Mouse (Mus musculus) kidney, postnatal 25 days (tissue): ENCODE results near the gene Bpifb3.

Experiments used
- DNase-seq, 2 experiments: peaks; one replicate each; pipeline ENCODE4 v3.0.0; 2021; ENCODE audit warnings: mixed read lengths in 2 of 2

The Bpifb3 gene

GRCm38 (mm10) chr2:153917930-153918329 lies at the start of gene Bpifb3:
Gene Bpifb3 (plus strand): TSS chr2:153918230.
- no peak for DNase-seq

GRCm38 (mm10) chr2:153870984-153871383 lies 47.0 kb upstream of the Bpifb3 start, which contains the start of gene Sun5:
Gene Sun5 (minus strand): TSS chr2:153871084.
- peak in 1 of 2 experiments; percentile 17 for DNase-seq

GRCm38 (mm10) chr2:153874745-153875144 lies 43.3 kb upstream of the Bpifb3 start, which contains the start of gene Bpifb2:
Gene Bpifb2 (plus strand): TSS chr2:153875045.
- DNase-seq: no peak

DNA sequence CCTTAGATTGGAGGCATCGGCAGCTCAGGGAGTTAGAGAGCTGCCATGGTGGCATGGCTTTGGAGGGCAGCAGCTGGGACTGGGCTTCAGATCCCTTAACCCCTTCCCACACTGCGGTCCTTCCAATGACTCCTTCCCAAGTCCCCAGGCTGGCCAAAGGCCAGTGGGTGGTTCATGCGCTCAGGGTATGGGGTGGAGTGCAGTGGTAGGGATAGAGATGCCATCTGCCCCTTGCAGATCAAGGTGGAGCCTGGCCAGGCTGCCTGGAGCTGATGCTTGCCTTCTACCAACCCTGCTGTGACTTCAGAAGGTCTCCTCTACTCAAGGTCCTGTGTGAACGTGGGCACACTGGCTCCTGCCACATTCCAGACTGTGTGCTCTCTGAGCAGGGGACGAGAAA lies 18.9 kb upstream of the Bpifb3 start:
- no peak for DNase-seq

GRCm38 (mm10) chr2:153900088-153900487 lies 17.9 kb upstream of the Bpifb3 start, which contains the start of gene Bpifb6:
Gene Bpifb6 (plus strand): TSS chr2:153900388.
- no peak for DNase-seq

DNA sequence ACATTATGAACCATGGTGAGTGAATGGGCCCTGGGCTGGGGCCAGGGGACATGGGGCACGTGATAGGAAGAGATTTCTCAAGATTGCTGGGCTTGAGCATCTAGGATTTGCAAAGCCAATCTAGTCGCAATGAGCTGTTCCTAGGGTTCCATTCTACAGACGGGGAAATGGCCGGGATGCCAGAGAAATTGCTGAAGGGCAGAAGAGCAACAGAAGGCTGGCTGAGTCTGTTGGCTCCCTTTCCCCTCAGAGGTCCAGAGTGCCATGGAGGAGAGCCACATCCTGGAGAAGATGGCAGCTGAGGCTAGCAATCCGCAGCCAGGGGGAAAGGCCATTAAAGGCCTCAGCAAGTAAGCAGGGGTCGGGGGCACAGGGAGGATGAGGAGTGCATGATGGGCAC lies 15.3 kb upstream of the Bpifb3 start:
- DNase-seq: no peak

DNA sequence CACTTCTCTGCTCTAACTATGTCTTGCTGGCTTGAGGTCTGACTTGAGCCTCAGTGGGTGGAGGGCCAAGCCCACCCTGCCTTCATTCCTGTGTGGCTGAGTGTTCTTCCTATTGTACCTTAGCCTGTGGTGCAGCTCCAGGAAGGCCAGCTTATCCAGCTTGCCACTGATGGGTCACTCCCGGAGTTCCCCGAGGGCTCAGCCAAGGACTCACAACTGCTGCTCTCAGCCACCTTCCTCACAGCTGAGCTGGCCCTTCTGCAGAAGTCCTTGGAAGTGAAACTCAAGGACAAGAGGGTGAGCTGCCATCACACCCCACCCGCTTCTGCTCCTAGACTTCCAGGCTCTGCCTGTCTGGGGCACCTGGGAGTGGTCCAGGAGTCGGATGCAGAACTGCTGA lies 11.4 kb upstream of the Bpifb3 start:
- DNase-seq: no peak

- DNase-seq: no peak
Measured at GRCm38 (mm10) chr2:153914151-153914550, 3.9 kb upstream of the Bpifb3 start.

DNA sequence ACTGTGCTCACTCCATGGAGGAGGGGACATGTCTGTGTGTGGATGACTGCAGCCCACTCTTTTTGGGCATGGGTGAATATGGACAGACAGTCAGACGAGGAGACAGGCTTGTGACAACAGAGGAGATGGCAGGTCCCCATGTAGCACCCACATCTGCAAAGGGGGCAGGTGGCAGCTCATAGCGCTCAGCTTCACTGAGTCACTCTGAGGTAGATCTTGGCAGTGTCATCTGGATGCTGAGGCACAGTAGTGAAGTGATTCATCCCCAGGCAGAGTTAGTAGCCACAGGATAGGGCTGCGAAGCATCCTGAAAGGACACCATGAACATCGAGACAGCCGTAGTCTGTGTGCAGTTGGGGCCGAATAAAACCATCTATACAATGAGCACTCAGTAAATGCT lies 3.2 kb downstream of the Bpifb3 start:
- DNase-seq: no peak

GRCm38 (mm10) chr2:153929871-153930413 lies 11.9 kb downstream of the Bpifb3 start:
- peak in 1 of 2 experiments; percentile 48 for DNase-seq

GRCm38 (mm10) chr2:153931125-153931524 lies 13.1 kb downstream of the Bpifb3 start:
- DNase-seq: no peak

- no peak for DNase-seq
Measured at GRCm38 (mm10) chr2:153933311-153933710, 15.3 kb downstream of the Bpifb3 start.

DNA sequence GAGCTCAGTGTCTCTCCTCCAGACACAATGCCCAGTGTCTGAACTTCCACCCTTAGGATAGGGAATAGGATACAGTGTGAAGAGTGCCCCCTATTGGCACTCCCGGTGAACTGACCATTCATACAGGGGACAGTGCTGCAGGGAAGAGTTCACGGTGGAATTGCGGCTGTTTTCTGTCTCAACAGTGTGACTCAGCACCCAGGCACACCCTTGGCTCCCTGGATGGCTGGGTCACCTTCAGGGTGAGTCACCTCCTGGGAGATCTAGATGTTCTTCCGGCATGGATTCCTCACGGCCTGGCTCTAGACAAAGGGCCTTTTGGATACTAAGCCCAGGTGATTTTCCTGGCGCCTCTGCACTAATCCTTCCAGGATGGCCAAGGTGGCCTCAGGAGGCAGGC lies 17.3 kb downstream of the Bpifb3 start:
- no peak for DNase-seq

DNA sequence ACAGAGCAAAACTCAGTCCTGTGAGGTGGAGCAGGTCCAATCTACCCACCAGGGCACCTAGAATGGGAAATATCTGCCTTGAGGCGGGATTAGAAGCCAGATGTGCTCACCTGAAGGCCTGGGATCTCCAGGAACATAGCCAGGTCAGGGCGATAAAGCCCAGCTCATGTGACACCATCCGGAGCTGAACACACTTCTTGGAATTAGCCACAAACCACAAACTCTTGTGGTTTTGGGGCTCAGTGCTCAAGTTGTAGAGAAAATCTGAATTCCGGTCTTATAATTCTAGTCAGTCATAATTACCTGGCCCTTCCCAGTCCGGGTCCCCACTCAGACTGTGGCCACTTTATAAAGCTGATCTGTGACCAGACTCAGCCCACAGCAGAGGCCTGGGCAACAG lies 19.8 kb downstream of the Bpifb3 start, which contains the start of gene Bpifb4:
TSS of gene Bpifb4 (plus strand) at position 370 of the 400 bp plus-strand sequence.
- no peak for DNase-seq

- peak in 1 of 2 experiments; percentile 46 for DNase-seq
Measured at GRCm38 (mm10) chr2:153943537-153943936, 25.5 kb downstream of the Bpifb3 start.

DNA sequence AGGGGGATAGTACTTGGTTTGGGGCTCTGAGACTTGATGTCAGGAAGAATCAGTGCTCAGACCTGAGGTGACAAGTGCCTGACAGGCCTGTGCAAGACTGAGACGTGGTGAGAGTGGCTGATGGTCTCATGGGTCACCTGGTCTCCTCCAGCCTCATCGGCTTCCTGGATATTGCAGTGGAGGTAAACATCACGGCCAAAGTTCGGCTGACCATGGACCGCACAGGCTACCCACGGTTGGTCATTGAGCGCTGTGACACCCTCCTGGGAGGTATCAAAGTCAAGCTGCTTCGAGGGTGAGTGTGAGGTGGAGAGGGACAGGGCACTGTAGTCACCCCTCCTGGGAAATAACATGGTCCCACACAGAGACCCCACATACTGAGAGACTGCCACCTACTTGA lies 26.5 kb downstream of the Bpifb3 start:
- DNase-seq: no peak

DNA sequence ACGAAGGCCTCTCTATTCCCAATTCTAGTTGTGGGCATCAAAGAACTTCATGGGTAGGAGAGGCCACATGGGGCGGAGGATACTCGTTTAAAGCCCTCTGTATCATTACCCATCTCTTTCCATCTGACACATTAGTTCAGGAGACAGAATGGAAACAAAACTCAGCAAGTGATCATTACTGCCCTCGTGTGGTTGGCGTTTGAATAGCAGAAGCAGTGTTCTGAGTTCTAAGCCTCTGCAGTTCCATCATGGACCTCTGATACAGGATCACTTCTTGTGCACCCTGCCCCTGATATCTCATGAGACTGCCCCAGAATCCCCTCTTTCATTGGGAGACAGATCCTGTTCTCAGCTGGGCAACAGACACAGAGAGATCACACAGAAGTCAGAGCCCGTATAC lies 34.9 kb downstream of the Bpifb3 start:
- peak; percentile 45 to 68 for DNase-seq

- peak in 1 of 2 experiments; percentile 44 for DNase-seq
Measured at GRCm38 (mm10) chr2:153953836-153954235, 35.8 kb downstream of the Bpifb3 start.

- no peak for DNase-seq
Measured at GRCm38 (mm10) chr2:153962821-153963331, 44.8 kb downstream of the Bpifb3 start.

DNA sequence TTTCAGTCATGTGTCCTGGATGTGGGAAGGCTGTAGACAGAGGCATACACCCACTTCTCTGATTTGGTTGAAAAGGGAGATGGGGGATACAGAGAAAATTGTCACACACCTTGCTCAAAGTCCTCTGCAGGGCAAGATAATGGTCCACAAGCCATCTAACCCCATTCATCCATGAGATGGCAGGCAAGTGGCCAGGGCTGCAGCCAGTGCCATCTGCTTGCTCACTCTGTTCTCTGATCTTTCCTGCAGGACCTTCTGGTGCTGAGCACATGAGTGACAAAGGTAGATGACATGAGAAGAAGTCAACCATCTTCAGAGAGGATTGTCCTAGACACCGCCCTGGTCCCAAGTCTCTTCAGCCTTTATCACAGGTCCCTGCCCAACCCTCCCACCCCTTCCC lies 45.3 kb downstream of the Bpifb3 start:
- DNase-seq: no peak

DNA sequence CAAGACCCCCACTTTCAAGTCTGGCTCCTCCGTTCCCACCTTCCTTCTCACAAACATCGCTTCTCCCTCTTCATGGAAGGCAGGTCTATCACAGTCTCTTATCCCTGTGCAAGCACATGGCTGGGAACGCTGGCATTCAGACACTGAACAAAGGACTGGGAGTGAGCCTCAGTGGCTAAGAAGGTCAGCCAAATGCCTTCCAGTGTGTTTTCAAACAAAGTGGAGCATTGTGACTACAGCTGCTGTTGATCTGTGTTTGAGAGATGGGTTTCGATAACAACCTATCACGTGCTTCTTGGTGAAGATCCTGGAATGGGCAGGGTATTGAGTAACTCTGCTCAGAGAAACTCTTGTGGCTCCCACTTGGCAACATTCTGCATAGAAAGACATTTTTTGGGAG lies 52.2 kb downstream of the Bpifb3 start:
- DNase-seq: no peak

GRCm38 (mm10) chr2:153974582-153974981 lies 56.6 kb downstream of the Bpifb3 start, which contains the start of gene Bpifa6:
Gene Bpifa6 (plus strand): TSS chr2:153974945.
- DNase-seq: no peak
